ENCODE assay signal across 12 mouse cellular contexts in genomic region chr1:54802703-54803102, GRCm38 (mm10).
A peak's percentile ranks its signal among the peaks of the same experiment; 100 is the strongest.
DNase-seq lines count a peak whose midpoint lies in the region; ATAC-seq and TF ChIP-seq lines count a peak whose summit lies in the region.
"Had no signal": no experiment of that assay in that cellular context is flagged by ENCODE, and none has a peak within 500 bp of the region (broad histone marks: within the 10 kb centered on the region; RNA-seq: fewer than 3 reads in every experiment).

No protein-coding gene starts in this region.

- TF ChIP-seq CTCF in gastrocnemius, adult 2 months (IDR thresholded peaks at IDR 0.05) = no peak

- H3K36me3 ChIP-seq in limb, embryonic 11.5 days (ENCODE audit: control insufficient read depth, insufficient read depth, low read length) = no peaks in the 10 kb centered on the region
- no peaks in the 10 kb centered on the region for H3K36me3 ChIP-seq in limb, embryonic 10.5 days
- H3K36me3 ChIP-seq: limb, embryonic 13.5 days; midbrain, embryonic 12.5 days had no signal

- no peak overlapping the region for H3K4me3 ChIP-seq in gastrocnemius, adult 2 months
- no peak overlapping the region for H3K4me3 ChIP-seq in limb, embryonic 11.5 days (ENCODE audit: low read depth, low read length)
- no peak overlapping the region for H3K4me3 ChIP-seq in limb, embryonic 10.5 days
- H3K4me3 ChIP-seq: limb, embryonic 13.5 days; midbrain, embryonic 12.5 days had no signal

- peak overlapping the region; percentile 67 for H3K27ac ChIP-seq in gastrocnemius, adult 2 months
- no peak overlapping the region for H3K27ac ChIP-seq in limb, embryonic 11.5 days (replicated peaks; ENCODE audit: low read depth, low read length)
- no peak overlapping the region for H3K27ac ChIP-seq in limb, embryonic 10.5 days
- H3K27ac ChIP-seq: limb, embryonic 13.5 days; midbrain, embryonic 12.5 days had no signal

- 41% methylated on average over 11 of the region's 11 CpGs for WGBS in limb, embryonic 11.5 days
- 69% methylated on average over 11 of the region's 11 CpGs for WGBS in limb, embryonic 10.5 days

- intact Hi-C loops in gastrocnemius, adult 2 months (cut with DNase I) = no loop called here
- intact Hi-C loops in gastrocnemius, postnatal 14 days (cut with DNase I; ENCODE audit: low total_unique reads) = no loop called here

- no peaks in the 10 kb centered on the region for H3K4me1 ChIP-seq in limb, embryonic 11.5 days (ENCODE audit: control insufficient read depth, insufficient read depth, low read length)
- peaks cover 16% of the 10 kb centered on the region; the same call in 1 of the 2 replicates for H3K4me1 ChIP-seq in limb, embryonic 10.5 days
- H3K4me1 ChIP-seq: midbrain, embryonic 12.5 days had no signal

- ATAC-seq in limb, embryonic 11.5 days (ENCODE audit: insufficient number of reproducible peaks, low FRiP score, low TSS enrichment, low read depth) = no peak

- H3K27me3 ChIP-seq in limb, embryonic 11.5 days (ENCODE audit: control insufficient read depth, insufficient read depth, low read length) = no peaks in the 10 kb centered on the region
- no peaks in the 10 kb centered on the region for H3K27me3 ChIP-seq in limb, embryonic 10.5 days (ENCODE audit: low read depth, poor library complexity, severe bottlenecking)
- H3K27me3 ChIP-seq: limb, embryonic 13.5 days; midbrain, embryonic 12.5 days had no signal

- H3K9ac ChIP-seq in limb, embryonic 11.5 days (ENCODE audit: low read length) = no peak overlapping the region
- H3K9ac ChIP-seq: limb, embryonic 13.5 days; midbrain, embryonic 12.5 days had no signal

- no peaks in the 10 kb centered on the region for H3K9me3 ChIP-seq in limb, embryonic 11.5 days (ENCODE audit: control insufficient read depth, low read length)
- no peaks in the 10 kb centered on the region for H3K9me3 ChIP-seq in limb, embryonic 10.5 days (replicated peaks)
- H3K9me3 ChIP-seq: limb, embryonic 13.5 days; midbrain, embryonic 12.5 days had no signal

- H3K4me2 ChIP-seq in limb, embryonic 11.5 days (ENCODE audit: low read depth, severe bottlenecking) = no peak overlapping the region
- H3K4me2 ChIP-seq: heart, embryonic 11.5 days; limb, embryonic 13.5 days; midbrain, embryonic 12.5 days had no signal

- no peak for DNase-seq in gastrocnemius, adult 2 months
- no peak for DNase-seq in gastrocnemius, postnatal 14 days
- peak; percentile 29 for DNase-seq in limb, embryonic 11.5 days (ENCODE audit: low spot score)
- no peak for DNase-seq in limb, embryonic 10.5 days (ENCODE audit: low spot score)
- peak; percentile 18 for DNase-seq in retina, postnatal 1 day
- no peak for DNase-seq in retina, embryonic 14.5 days (ENCODE audit: low spot score)
- no peak for DNase-seq in urinary bladder, adult 2 months (ENCODE audit: low spot score)
- DNase-seq: kidney, adult 11 months; lung, postnatal 36 days had no signal

Comparison
In these comparisons a context has a peak if more than half of its experiments do, and no peak if none do; other contexts are left out.
1. DNase-seq: peak in limb, embryonic 11.5 days (single experiment) and retina, postnatal 1 day (single experiment); none in gastrocnemius, adult 2 months (single experiment), gastrocnemius, postnatal 14 days (single experiment), limb, embryonic 10.5 days (single experiment), retina, embryonic 14.5 days (single experiment) and urinary bladder, adult 2 months (single experiment).